Mouse (Mus musculus): Measurements from ENCODE around the gene Foxj1. TPM values are rescaled to one million over a fixed set of nuclear protein-coding genes. Genes with fewer than 3 reads are reported as not detected.

Foxj1 gene
- total and polyA plus RNA-seq, 3 experiments: 0.26 to 3.0 (median 2.6) TPM

DNA sequence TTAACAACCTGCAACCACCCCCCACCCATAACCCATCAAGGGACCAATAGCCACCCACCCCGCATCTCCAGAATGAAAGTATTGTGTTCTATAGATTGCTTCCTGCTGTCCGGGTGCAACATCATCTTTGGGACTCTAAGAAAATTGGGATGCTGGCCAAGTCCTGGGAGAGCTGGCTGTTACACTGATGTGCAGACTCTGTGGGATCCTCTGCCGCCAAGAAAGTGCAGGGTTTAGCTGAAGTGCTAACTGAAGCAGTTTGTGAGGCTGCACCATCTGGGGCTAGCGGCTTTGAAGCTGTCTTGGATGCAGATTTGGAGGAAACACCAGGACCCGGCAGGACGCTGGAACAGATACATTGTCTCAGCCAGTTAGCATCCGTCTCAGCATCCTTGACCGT lies 24.0 kb downstream of the Foxj1 start:
- in situ Hi-C loops (cut with MboI; ENCODE audit: low pct_ligation_motif_present, low pct_unique_long_range_greater_than_20kb, low sequenced_read_pairs): no loop called here
- Histone ChIP-seq H3K27ac (ENCODE audit: insufficient read depth, low read depth) (no peak overlapping the region), H3K4me2 (ENCODE audit: insufficient read depth, low read depth, poor library complexity, severe bottlenecking) (no peak overlapping the region), H3K9me3 (replicated peaks; ENCODE audit: low read length) (no peaks in the 10 kb centered on the region), H3K27me3 (replicated peaks) (no peaks in the 10 kb centered on the region), H3K9ac (ENCODE audit: insufficient read depth, low read depth) (no peak overlapping the region), H3K4me3 (replicated peaks in 1 of 3; ENCODE audit: low read depth in 2 of 3, low read length in 2 of 3, poor library complexity in 1 of 3) (no peak overlapping the region), H3K79me2 (replicated peaks; ENCODE audit: control insufficient read depth, extremely low read depth, insufficient read depth, poor library complexity, severe bottlenecking) (peaks cover 1% of the 10 kb centered on the region; the same call in 1 of the 2 replicates), H3K4me1 (ENCODE audit: control insufficient read depth in 1 of 2, insufficient read depth in 2 of 2) (peaks cover 11 to 28% of the 10 kb centered on the region in 2 experiments; a peak in 3 of 4 replicates), H3K36me3 (replicated peaks in 1 of 2; ENCODE audit: control insufficient read depth in 1 of 2, insufficient read depth in 1 of 2, low read length in 1 of 2) (no peaks in the 10 kb centered on the region)
- dilution Hi-C loops (cut with MboI; ENCODE audit: extremely low pct_ligation_motif_present, extremely low pct_unique_long_range_greater_than_20kb, low sequenced_read_pairs): no loop called here
- TF ChIP-seq CTCF (conservative IDR thresholded peaks at IDR 0.05 in 1 of 2, IDR thresholded peaks at IDR 0.05 in 1 of 2; ENCODE audit: low read depth in 2 of 2, low read length in 2 of 2) (no peak), ZC3H11A (IDR thresholded peaks at IDR 0.05; ENCODE audit: low read depth, low read length) (no peak), NRF1 (IDR thresholded peaks at IDR 0.05; ENCODE audit: low read depth, low read length) (no peak), CHD1 (IDR thresholded peaks at IDR 0.05; ENCODE audit: low read depth, low read length) (no peak), ZKSCAN1 (IDR thresholded peaks at IDR 0.05; ENCODE audit: borderline replicate concordance, low read depth, low read length) (no peak), ZNF384 (IDR thresholded peaks at IDR 0.05; ENCODE audit: low read depth, low read length) (no peak), HCFC1 (IDR thresholded peaks at IDR 0.05; ENCODE audit: low read depth, low read length) (no peak), SMC3 (IDR thresholded peaks at IDR 0.05; ENCODE audit: low read depth, low read length) (no peak), TCF12 (IDR thresholded peaks at IDR 0.05; ENCODE audit: low read depth, low read length) (no peak)
- no peak for DNase-seq (ENCODE audit: extremely low read depth)

DNA sequence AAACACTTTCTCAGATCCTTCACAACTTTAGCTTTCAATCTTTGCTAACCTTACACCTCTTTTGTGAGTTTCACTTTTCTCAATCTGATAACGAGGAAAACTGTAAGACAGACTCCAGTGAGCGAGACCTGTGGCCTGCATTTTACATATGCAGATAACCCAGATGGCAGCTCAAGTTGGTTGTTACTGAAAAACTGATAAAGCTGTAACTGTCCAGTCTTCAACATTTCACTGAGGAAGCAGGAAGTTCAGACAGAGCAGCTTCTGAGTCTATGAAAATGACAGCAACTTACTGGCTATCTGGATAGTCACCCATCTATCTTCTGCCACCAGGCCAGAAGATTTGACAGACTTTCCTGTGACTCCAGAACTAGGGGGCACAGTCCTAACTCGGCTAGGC lies 25.6 kb downstream of the Foxj1 start:
- no peak for DNase-seq (ENCODE audit: extremely low read depth)
- no peaks in the 10 kb centered on the region for H3K9me3 ChIP-seq (replicated peaks; ENCODE audit: low read length)
- dilution Hi-C loops (cut with MboI; ENCODE audit: extremely low pct_ligation_motif_present, extremely low pct_unique_long_range_greater_than_20kb, low sequenced_read_pairs) (no loop called here), in situ Hi-C loops (cut with MboI; ENCODE audit: low pct_ligation_motif_present, low pct_unique_long_range_greater_than_20kb, low sequenced_read_pairs) (no loop called here)
- H3K27me3 ChIP-seq (replicated peaks): no peaks in the 10 kb centered on the region
- TF ChIP-seq ELF1 (IDR thresholded peaks at IDR 0.05; ENCODE audit: low read depth, low read length): peak; percentile 37; the same call in 1 of the 2 replicates
- no peak for TF ChIP-seq SIN3A (IDR thresholded peaks at IDR 0.05; ENCODE audit: low read length)
- no peak for TF ChIP-seq RAD21 (IDR thresholded peaks at IDR 0.05; ENCODE audit: low read depth, low read length)
- TF ChIP-seq ETS1 (conservative IDR thresholded peaks at IDR 0.05; ENCODE audit: low read depth, low read length): 0 out of 2 replicates have a peak, but pooled peaks have one; percentile 10
- peaks cover 15 to 34% of the 10 kb centered on the region in 2 experiments for H3K4me1 ChIP-seq (ENCODE audit: control insufficient read depth in 1 of 2, insufficient read depth in 2 of 2)
- H3K4me2 ChIP-seq (ENCODE audit: insufficient read depth, low read depth, poor library complexity, severe bottlenecking): no peak overlapping the region
- peaks cover 7% of the 10 kb centered on the region; the same call in 1 of the 2 replicates for H3K79me2 ChIP-seq (replicated peaks; ENCODE audit: control insufficient read depth, extremely low read depth, insufficient read depth, poor library complexity, severe bottlenecking)
- H3K36me3 ChIP-seq (replicated peaks in 1 of 2; ENCODE audit: control insufficient read depth in 1 of 2, insufficient read depth in 1 of 2, low read length in 1 of 2): peaks cover 3 to 7% of the 10 kb centered on the region in 2 experiments
- no peak overlapping the region for H3K9ac ChIP-seq (ENCODE audit: insufficient read depth, low read depth)
- H3K4me3 ChIP-seq (replicated peaks in 1 of 3; ENCODE audit: low read depth in 2 of 3, low read length in 2 of 3, poor library complexity in 1 of 3): no peak overlapping the region
- H3K27ac ChIP-seq (ENCODE audit: insufficient read depth, low read depth): no peak overlapping the region

Measured in CH12.LX (cell line).